Mouse (Mus musculus) mesoderm, embryonic 11.5 days (tissue): ENCODE measurements around the gene Prtg.

Experiments used
- DNase-seq: peaks from one replicate; pipeline ENCODE4 v3.0.0-alpha.2; 2012; ENCODE audit warnings: low read depth, low spot score

The Prtg gene

DNA sequence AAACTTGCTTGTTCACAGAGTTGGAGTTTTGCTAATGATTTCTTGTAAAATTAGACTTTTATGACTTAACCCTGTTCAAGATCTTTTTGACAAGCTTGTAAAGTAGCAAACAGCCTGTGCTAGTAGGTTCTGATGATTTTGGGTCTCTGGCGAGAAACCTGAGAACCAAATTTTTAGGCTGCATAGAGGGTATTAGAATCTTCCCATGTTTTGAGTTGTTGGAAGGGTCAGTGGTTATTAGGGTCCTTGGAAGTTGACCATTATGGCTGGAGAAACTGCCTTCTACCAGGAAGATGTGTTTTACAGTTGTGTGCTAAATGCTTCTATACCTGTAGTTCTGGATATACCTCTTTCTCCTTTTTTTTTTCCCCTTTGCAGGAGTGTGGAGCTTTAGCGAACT, 2.4 kb downstream of the Prtg start:
- no peak for DNase-seq

DNA sequence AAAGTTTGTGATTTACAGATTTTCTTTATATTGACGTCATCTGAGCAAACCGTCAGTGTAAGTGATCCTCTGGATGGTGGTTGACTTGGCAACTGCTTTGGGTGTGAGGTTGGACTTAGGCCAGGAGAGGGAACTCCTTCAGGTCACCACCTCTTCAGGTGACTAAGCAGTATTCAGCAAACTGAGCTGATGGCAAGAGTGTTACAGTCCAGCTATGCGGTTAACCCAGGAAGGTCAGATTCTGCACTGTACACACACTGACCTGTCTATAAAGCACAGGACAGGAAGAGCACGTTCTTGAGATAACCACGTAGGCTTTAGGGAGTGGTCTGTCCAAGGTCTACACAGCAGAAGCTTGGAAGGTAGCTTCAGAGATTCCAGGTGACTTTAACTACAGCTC, 3.9 kb downstream of the Prtg start:
- DNase-seq: no peak

DNA sequence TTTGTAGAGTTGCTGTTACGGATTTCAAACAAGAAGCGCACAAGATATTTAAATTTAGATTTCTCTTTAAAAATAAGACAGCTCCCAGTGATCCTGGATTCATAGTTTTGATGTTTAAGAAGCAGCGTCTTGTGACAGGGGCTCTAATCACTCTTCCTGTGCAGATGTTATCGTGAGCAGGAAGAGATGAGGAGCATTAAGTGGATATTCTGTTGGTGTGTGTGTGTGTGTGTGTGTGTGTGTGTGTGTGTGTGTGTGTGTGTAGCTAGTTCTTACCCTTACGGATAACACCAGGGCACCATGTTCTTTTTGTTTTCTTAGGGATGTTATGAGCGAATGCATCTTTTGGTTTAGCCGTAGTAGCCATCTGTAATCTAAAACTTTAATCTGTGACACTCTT, 5.4 kb downstream of the Prtg start:
- DNase-seq: no peak

GRCm38 (mm10) chr9:72812594-72813570, 6.2 kb downstream of the Prtg start:
- peak; percentile 75 for DNase-seq

GRCm38 (mm10) chr9:72825511-72825910, 18.8 kb downstream of the Prtg start:
- no peak for DNase-seq

DNA sequence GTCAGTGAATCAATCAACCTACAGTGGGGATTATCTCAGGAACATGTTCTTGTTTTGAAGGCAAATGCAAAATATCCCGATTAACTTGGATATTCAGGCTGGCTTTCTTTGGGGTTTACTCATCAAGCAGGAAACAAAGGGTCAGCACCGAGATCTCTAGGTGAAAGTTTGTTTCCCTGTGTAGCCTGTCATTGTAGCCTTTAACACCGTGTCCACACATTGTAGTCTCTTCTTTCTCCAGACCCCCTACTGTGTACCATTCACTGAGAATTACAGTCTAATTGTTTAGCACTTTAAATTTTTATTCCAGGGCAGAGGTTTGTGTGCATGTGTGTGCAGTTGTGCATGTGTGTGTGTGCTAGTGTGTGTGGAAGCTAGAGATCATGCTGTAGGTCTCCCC, 19.3 kb downstream of the Prtg start:
- no peak for DNase-seq

GRCm38 (mm10) chr9:72828616-72829257, 22.1 kb downstream of the Prtg start:
- no peak for DNase-seq

DNA sequence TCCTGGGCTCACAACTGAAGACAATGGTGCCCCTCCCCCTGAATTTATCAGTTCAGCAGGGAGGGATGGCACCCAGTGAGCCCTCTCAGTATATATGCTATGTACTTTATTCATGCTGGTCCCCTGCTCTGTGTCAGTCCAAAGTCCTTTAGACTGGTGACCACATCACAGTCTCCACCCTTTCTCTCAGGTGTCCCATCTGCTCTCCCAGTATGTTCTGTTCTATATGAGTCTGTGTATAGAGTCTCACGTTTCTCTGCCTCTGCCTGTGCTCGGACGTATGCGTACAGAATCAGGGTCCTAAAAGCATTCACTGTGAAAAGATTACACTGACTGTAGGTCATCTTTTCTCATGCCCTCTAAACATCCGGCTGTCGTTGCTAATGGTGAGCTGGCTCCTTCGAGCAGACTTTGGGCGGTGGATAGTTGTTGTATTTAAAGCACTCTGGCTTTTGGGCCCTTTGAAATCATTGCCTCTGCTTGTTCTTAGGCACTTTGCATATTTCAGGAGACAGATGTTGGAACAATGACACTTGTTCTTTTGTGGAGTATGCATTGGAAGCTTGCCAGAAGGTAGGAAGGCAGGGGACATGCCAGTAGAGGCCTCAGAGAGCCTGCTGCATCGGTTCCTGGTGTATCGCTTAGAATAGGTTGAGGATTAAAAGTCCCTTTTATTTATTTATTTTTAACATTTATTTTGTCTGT, 27.5 kb downstream of the Prtg start:
- DNase-seq: no peak

DNA sequence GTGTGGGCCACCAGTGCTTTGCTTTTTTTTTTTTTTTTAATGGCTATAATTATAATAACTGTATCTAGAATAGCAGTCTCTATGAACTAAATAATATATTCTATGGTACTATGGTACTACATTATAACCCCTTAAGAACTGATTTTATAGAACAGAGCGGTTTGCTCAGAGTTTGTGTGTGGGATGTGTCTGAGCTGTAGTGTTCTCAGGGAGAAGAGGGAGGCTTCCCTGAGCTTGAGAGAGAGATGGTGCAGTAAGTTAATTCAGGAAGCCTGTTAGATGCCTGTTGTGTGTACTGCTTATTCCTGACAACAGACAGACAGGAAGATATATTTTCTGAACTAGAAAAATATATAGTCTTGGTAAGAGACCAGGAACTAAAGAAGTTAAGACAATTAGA, 28.3 kb downstream of the Prtg start:
- DNase-seq: no peak

DNA sequence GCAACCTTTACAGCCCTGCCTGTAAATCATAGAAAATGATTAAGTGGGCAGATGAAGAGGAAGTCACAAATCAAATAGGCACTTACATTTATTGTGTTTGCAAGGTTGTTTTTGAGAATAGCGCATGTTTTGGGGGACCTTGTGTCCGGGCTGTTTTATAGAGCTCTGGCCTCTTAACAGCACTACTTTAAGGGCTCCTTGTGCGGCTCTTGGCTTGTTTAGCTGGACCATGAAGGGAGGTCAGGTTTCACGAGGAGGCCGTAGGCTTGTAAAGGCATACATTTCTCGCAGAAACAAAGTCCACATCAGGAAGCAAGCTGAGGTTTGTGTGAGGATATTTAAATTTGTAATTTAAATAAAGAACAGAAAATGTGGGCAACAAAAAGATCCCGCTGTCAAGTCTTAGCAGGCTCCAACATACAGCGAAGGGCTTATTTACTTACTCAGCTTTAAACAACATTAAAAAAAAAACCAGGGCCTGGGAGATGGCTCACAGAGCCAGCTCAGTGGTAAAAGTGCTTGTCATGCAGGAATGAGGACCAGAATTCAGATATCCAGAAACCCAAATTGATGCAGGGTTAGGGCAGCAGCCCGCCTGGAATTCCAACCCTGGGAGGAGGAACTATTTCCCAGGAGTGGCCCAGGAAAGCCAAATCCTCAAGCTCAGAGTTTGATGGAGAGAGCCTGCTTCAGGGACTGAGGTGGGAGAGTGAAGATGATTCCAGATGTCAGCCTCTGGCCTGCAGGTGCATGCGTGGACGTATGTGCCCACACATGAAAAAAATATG, 30.2 kb downstream of the Prtg start:
- DNase-seq: no peak

- no peak for DNase-seq
These were observed 31.0 kb downstream of the Prtg start for GRCm38 (mm10) chr9:72837598-72838160.

GRCm38 (mm10) chr9:72838256-72838655, 31.6 kb downstream of the Prtg start:
- no peak for DNase-seq

- DNase-seq: no peak
These were observed 32.8 kb downstream of the Prtg start for GRCm38 (mm10) chr9:72839346-72839990.

DNA sequence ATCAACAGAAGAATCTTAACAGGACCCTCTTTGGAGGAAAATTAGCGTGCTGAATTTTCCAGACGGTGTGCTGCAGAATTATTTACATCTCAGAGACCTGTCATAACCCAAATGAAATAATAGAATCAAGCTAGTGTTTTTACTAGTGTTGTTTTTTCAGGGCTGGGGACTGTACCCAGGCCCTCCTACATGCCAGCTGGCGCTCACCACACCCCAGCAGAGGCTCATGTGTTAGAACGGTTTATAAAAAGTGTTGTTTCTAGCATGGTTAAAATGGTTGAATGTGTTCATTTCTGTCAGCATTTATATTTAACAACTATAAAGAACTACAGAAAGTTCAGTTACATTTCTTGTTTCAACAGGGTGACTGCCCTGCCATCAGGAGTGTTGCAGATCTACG, 37.8 kb downstream of the Prtg start:
- no peak for DNase-seq

DNA sequence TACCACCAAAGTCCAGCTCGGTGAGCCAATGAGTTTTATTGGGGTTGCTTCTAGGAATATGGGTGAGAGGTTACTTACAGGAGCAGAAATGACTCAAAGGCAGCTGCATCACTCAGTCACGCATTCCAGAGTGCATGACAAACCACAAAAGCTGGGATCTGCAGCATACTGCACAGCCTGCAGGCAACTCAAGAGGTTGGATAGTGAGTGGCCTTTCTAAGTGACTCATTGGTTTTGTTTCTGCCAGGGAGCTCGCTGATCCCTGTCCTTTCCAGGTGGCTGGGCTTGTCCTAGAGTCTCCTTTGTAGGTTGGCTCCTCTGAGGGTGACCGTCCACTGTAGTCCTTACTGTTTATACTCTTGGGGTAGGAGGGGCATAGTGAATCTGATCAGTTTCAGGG, 39.5 kb downstream of the Prtg start:
- DNase-seq: no peak

- DNase-seq: no peak
These were observed 44.9 kb downstream of the Prtg start for GRCm38 (mm10) chr9:72851541-72851940.

DNA sequence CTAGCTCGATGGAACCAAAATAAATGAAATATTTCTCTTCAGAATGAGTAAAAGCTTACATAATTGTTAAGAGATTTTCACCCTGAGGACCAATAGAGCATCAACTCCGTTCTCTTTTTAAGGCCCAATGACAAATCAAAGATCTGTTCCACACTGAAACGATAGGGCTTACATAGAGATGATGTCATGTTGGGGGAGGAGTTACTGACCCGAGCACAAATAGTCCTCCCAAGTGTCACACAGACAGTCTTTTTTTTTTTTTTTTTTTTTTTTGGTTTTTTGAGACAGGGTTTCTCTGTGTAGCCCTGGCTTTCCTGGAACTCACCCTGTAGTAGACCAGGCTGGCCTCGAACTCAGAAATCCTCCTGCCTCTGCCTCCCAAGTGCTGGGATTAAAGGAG, 45.3 kb downstream of the Prtg start:
- DNase-seq: no peak

DNA sequence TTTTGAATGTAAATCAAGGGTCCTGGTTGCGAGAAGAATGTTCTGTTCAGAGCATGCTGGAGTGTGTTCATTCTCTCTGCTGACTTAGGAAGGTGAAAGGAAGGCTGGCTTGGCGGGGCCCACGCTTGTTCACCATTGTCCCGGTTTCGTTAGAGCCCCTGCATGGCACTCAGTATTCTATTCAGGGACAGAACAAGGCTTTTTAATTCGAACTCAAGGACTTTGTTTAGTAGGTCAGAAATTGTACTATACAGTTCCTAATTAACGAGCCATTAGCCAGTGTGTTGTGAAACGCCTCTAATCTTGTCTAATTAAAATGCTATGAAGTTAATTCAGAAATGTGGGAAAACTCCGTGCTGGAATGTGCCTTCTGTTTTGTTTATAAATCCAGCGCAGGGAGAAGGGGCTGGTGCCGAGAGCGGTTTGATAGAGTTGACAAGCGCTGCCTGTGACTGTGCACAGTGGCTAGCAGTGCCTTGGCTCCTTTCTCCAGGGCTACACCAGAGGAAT, 47.1 kb downstream of the Prtg start:
- no peak for DNase-seq

DNA sequence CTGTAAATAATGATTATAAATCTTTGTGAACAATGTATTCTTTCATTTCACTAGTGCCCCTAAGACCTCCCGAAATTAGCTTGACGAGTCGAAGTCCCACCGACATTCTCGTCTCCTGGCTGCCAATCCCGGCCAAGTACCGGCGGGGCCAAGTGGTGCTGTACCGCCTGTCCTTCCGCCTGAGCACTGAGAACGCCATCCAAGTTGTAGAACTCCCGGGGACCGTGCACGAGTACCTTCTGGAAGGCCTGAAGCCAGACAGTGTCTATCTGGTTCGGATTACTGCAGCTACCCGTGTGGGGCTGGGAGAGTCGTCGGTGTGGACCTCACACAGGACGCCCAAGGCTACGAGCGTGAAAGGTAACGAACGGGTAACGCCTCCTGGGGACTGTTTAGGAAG, 50.0 kb downstream of the Prtg start:
- no peak for DNase-seq

- DNase-seq: no peak
These were observed 54.1 kb downstream of the Prtg start for GRCm38 (mm10) chr9:72860764-72861163.

- no peak for DNase-seq
These were observed 54.6 kb downstream of the Prtg start for GRCm38 (mm10) chr9:72861235-72861634.
